Mouse (Mus musculus) cerebellum, adult 8-10 months (tissue): ENCODE measurements around the gene Zdhhc21.

ENCODE experiments used
- DNase-seq: peaks from one replicate; pipeline ENCODE4 v3.0.0; 2022

The Zdhhc21 gene

DNA sequence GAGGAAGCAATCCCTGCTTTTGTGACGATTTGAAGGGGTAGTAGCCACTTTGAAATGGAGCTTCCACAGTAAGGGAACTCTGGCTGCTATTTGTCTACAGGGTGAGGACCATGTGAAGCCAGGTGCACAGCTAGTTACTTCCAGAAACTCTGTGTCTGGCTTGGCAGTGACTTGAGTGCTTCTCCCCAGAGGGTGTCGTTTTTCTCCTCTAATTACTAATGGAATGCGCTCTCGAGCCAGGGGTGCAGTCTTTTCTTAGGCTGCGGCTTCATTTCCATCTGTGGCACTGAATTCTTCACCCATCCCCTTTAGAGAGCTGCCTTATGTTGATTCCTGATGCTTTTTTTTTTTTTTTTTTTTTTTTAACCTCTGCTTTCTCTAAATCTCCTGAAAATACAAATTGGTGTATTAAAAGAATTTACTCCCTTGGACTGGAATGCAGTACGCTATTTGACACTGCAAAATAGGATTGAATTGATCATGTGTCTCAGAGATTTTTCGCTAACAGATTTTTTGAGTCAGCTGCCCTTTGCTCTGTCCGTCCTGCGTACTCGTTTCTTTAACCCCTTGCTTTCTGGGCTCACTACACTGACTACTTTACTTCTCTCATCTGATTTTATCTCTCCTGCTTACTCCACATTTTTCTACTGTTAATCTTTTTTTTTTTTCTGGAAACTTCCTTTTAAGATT, 97.2 kb downstream of the Zdhhc21 start:
- no peak for DNase-seq

DNA sequence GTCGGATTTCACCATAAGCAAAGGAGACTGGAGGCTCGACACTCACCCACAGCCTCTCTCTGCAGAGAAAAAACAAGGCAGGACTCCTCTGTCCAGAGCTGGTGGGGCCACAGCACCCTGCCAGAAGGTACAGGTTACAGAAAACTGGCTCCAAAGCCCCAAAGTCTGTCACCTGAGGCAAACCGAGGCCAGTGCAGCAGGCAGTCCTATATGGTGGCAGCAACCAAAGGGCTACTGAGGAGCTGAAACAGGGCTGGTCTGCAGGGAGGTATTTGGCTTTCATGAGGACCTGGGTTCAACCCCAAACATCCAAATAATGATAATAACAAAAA, 103.5 kb downstream of the Zdhhc21 start:
- no peak for DNase-seq

DNA sequence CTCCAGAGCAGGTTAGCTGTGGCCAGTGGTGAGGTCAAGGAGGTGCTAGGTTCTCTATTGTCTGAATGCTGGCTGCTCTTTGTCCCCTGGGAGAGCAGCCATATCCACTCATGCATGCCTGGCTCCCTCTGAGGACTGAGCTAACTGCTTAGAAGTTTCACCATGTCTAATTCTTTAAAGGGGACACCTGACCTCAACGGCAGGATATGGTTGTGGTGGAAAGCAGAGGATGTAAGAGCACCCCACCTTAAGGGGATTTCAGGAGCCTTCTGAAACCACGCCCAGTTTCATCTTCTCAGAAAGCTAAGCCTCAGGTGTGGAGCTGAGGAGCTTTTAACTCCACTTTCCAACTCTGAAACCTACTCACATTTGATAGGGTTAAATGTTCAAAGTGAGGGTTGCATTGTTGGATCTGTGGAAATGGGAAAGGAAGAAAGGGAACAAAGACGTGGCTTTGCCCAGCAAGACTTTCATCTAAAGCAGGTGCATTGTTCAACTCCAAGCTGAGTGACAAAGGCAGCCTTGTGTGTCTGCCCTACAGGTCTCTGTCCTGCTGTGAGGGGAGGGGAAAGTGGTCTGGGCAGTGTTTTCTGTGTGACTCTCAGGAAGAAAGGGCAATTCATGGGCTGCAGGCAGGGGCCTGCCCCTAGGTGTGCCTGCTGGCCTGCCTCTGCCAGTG, 104.0 kb downstream of the Zdhhc21 start:
- no peak for DNase-seq
